Mouse (Mus musculus) bone marrow macrophage, adult 2 months (primary cell): ENCODE measurements at regions not wholly inside any gene's neighbourhood (a gene's known extent, or its start where the extent isn't known, plus 50 kb on each side); places are given as distances from the start of the nearest gene placed in this dataset.

Experiments used
- CTCF ChIP-seq: IDR thresholded peaks from 2 replicates; pipeline ENCODE4 v1.5.1; 2012; ENCODE audit warnings: low read depth, mild to moderate bottlenecking, low read length, moderate library complexity
- POLR2A ChIP-seq: IDR thresholded peaks from 2 replicates; pipeline ENCODE4 v1.6.1; 2012; ENCODE audit warnings: mild to moderate bottlenecking, low read depth, low read length, borderline replicate concordance

DNA sequence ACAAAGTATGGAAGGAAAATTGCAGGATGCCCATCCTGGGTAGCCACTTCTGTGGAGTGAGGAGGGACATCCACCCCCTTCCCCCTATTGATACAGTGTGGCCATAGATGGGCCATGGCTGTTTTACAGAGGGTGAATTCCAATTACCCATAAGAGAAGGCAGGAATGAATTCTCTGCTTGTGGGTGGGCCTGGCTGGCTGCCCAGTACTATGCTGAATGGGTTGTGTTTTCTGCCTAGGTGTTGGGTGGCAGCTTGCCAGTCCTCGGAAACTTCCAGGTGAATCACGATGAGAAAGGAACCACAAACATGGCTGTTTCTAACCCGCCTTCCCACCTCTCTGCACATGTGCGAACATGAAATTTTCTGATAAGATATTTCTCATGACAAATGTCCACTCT lies 109.0 kb upstream of the Veph1 start:
- TF ChIP-seq POLR2A (no peak), CTCF (no peak)
